Mouse (Mus musculus): ENCODE measurements at regions not wholly inside any gene's neighbourhood (a gene's known extent, or its start where the extent isn't known, plus 50 kb on each side); places are given as distances from the start of the nearest gene placed in this dataset.

DNA sequence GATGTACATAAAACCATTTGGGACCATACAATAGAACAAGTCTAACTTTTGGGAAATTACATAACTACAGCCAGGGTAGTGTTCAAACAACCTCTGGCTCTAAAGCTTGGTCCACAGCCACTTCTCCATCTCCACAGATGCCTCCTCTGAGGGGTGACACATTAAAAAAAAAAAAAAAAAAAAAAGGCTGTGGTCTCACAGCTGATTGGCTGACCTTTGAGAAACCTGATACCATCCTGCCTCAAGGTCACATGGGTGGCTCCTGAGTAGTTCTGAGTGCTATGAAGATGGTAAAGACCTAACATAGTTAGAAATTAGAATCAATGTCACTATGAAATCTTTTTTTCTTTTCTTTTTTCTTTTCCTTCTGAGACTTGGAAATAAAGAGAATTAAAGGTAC is 102.4 kb downstream of the Tmem182 start:
- no peak for DNase-seq

DNA sequence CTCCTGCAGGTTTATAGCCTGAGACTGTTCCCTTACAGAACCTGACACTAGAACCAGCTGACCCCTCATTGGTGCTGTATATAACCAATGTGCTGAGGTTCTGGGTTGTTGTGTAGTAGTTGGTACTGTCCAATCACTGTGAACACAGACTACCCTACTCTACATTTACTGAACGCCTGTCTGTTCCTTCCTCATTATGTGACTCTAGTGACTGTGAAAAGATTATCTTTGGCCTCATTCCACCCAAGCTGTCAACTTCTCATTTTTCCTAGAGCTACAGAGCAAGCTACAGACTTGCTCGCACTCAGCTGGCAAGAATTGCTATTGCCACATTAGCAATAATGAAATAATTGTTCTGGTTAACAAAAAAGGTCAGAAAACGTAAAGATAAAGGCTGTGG is 108.2 kb downstream of the Tmem182 start:
- no peak for DNase-seq

DNA sequence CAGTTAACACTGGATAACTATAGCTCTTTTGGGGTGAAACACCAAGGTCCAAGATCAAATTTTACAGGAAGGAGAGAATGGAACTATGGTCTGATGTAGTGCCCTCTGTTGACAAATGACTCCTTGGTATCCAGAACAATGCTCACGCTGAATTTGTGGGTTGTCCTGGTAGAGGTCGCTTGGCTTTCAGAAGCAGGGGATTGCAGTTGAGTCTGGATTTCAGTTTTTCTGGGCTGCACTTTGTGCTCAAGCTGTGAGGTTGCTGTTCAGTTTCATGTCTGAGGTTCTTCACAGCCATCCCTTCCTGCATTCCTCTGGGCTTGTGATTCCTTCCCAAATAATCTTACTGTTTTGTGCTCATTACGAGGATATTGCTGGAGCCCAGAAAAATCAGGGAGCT is 118.9 kb downstream of the Tmem182 start:
- no peak for DNase-seq

DNA sequence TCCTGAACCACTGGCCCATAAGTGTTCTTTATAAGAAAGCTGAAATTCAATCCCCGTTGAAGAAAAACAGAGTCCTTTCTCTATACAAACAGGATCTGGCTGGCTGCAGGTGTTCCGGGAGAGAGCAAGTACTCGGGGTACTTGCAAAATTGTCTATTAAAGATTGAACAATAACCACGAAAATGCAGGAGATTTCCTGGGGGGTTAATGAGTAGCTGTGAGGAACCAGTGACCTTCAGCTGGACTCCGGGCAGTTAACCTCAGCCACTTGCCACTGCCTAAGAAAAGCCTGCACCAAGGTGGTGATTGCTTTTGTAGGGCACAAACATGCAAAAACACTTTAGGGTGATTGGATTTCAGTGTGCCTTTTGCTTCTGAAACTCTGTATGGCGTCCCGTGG is 119.4 kb downstream of the Tmem182 start:
- no peak for DNase-seq

DNA sequence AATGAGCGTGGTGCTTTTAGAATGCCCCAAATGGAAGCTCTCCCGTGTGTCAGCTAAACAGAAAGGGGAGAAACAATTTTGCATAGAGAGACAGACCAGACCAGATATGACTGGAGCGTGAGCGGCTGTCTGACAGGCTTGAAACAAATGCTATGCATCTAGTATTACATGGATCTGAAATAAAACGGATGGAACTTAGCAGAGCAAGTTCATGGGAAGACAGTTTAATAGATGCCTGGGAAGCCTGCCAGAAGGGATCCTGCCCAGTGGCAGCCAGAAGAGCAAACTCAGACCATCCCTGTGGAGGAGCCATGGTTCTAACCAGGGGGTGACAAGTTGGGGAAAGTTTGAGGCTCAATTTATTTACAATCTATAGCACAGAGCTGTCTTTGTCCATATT is 126.0 kb downstream of the Tmem182 start:
- no peak for DNase-seq

DNA sequence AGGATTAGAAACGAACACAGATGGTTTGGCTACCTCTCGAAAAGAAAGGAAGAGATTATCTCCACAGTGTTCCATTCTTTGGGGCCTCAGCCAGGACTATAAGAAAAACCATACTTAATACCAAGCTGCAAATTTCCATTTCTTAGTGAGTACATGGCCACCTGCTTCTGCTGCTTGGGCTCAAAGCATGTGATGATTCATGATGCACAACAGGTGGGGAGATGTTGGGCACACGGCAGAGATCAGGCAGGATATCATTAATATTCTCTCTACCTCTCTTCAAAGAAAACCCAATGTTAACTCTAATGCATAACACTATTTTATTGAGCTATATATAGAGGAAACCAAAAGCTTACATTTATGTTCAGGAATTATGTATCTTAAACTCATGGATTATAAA is 131.3 kb downstream of the Tmem182 start:
- no peak for DNase-seq

DNA sequence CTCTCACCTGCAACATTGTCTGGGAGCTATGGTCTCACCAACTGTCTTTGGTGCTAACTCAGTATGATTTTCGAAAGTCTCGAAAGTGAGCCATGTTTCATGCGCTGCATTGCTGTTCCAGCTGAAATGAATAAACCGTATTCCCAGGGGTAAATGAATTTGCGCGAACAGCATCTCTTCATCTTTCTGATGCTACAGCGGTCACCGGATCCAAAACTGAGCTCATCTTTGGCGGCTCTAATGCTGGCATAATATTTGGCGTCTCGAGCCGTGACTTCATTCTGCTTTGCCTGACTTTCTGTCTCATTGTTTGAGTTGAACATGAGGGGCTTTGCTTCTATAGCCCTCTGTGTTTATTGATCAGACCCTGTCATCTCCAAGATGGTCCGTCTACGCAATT is 137.3 kb downstream of the Tmem182 start:
- no peak for DNase-seq

DNA sequence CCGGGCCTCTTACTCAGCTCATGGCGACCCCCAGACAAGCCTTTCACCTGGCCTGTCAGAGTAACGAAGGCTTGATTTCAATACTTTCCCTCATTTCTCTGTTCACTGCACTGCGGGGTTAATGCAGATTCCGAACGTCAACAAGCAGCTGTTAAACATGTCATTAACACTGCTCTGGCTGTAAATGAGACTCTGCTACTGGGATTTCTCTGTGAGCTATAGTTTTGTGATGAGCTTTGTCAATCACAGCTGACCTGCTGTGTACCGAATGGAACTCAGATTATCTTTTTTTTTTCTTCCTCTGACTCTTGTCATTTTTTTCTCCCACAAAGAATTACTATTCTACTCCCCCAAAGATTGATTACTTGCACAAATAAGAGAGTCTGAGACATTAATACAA is 137.8 kb downstream of the Tmem182 start:
- DNase-seq = no peak

DNA sequence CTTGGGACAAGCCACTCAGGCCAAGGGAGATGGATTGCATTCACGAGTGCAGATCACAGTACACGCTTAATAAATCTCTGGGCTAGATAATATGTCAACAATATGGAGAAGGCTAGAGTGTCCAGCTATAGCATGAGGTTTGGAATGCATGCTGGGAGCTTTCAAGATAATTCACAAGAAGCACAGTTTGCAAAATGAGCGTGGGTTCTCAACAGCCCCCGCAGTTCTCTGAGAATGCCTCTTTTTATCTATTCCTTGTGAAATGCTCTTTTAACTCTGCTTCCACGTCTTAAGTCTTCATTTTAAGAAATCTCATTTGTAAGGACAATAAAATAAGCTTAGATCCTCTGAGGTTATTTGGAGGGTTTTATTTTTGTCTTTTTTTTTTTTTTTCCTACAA is 145.2 kb downstream of the Tmem182 start:
- no peak for DNase-seq

DNA sequence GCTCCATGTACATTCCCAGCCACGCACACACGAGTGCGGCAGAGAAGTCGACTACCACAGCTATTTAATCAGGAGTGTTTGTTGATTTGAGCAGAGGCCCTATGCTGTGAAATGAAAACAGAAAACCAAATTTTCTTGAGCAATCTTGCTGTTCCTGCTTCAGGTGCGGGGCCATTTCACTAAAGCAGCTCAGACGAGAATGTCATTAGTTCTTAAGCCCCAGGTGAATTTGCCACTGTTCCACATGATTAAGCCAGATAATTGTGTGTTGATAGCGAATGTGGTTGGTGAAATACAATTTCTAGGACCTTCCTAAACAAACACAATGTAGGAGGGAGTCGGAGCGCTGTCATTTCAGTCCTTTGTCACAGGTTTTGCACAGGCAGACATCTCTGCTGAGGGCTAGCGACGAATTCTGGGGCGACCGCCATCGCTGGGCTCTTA is 149.3 kb downstream of the Tmem182 start:
- DNase-seq = no peak

DNA sequence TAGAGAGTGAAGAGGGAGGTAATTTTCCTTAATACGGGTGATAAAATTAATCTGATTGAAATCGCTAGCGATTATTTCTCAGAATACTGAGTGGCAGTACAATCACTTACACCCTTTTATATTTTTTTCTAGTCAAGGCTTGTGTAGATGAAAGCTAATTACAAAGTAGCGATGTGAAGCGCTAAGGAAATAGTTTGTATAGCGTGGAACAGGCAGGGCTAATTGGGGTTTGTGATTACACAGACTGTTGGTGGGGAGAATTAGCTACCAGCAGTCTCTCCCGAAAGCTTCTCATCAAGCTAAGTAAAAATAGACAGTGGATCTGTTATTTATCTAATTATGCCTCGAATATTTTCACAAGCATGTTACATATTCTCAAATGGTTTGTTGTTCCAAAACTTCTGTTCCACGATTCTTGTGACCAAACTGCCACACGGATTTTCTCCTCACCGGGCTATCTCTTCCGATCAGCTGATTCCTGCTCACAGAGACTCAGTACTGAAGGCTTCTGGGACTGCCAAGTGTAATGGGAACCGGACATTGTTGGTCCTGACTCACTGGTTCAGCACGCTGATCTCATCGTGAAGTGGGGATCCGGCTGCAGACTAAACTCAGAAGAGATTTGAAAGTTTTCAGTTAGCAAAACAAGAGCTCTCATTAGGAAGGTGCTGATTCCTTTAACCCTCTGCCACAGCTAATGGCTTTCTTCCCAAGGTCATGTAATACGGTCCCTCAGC is 162.5 kb downstream of the Tmem182 start:
- DNase-seq = no peak

DNA sequence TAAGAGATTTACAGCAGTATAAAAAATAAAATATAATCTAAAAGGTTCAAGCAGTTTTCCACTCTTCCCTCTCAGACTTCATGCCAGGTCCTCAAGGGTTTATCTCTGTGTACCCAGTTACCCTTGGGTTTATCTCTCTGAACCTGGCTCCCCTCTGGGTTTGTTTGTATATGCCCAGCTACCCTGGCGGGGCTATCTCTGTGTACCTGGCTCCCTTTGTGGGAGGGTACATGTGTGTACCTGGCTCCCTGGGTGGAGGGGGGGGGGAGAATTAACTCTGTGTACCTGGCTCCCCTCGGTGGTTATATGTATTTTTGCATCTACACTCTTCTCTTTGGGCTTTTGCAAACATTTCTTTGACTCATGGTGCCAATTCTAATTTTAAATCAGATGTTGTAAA is 178.4 kb downstream of the Tmem182 start:
- no peak for DNase-seq

DNA sequence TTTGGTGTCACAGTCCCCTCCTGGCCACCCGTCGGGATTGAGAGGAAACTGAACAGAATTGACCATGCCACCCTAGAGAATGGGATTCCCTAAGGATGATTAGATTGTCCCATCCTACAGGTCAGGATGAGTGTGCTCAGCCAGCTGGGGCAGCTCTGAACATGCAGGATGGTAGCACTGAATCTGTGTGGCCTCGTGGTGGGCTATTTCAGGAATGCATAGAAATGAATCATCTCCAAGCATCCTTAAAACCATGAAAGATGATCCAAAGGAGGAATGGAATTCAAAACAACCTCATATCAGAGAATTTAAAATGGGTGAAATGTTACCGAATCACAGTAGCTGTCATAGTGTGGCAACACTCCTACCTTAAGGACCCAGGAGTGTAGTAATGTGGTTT is 187.9 kb downstream of the Tmem182 start:
- no peak for DNase-seq

DNA sequence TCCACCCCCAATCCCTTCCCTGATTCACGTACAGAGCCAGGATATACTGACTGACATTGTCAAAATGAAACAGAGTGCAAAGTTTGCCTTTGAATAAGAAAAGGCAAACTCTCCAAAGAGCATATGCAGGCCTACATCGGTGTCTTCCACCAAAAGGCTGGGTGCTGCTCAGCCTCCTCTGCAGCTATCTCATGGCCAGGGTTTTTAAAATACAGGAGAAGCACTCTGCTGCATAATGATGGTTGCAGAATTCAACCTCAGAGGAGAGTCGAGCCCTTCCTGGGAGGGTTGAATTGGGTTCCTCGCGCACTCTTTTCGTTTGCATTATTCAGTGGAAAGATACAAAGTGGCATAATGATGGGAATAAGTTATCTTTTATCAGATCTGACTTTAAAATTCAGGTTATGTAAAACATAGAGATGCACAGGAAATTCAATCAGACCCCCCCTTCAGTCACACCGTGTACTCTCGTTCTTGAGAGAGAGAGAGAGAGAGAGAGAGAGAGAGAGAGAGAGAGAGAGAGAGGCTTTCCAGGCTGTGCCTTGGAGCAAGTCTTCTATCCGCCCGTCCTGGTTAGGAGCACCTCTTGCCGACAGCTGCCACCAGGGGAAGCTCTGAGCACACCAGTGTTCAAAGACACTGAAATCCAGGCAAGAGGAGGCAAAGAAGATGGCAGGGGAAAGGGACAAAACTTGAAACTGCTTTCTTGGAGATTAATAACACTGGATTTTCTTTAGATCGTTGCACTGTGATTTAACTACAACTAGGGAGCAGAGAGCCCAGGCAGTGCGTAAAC is 196.0 kb downstream of the Tmem182 start:
- DNase-seq = peak in 1 of 2 experiments; percentile 11

DNA sequence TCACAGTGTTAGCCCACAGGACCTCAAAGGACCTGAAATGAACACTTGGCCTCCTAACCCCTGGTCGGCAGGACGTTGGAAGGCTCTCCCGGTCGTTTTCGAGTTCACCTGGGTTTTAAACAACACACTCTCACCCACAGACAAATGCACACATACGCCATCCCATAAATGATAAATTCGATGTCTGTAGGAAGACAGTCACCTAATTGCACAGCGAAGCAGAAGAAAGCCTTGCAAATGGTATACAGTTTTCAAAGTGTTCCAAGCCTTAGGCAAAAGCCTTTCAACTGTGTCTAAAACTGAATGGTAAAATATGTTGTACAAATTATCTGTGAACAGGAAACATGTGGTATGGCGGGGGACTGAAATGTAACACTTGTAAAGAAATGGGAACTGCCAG is 196.6 kb downstream of the Tmem182 start:
- no peak for DNase-seq

DNA sequence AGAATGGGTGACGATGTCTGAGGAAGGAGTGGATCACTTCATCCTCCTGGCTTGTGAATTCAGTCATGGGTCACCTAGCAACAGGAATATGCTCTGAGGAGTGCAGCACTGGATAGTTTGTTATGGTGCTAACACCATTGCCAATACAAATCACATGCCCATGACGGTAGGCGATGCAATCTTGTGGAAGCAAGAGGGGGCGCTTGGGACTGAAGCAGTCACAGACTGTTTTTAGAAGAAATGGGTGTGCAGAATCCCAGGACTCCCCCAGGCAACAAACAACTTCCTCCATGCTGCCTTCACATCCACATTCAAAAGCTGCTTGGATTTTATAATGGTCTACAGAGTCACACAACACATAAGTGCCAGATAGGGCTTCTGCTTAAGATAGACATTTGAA is 221.5 kb downstream of the Tmem182 start:
- no peak for DNase-seq

DNA sequence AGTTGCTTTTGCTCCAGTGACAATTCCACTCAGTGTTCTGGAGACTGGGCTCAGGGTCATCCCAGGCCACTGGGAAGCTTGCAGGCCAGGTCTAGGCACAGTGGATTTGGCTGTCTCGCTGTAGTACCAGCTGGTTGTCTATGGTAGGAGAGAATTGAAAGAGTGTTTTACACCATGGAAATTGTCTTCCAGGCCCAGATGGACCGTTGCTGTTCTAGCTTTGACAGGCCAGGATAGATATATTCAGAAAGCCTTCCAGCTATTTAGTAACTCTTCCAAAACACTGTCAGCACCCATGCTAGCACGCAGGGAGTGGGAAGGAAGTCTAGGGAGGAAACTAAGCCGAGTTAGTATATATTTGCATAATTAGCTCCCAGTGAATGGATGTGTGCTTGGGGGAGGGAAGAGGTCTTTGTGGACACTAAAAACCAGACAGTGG is 222.2 kb downstream of the Tmem182 start:
- peak; percentile 37 to 45 for DNase-seq

DNA sequence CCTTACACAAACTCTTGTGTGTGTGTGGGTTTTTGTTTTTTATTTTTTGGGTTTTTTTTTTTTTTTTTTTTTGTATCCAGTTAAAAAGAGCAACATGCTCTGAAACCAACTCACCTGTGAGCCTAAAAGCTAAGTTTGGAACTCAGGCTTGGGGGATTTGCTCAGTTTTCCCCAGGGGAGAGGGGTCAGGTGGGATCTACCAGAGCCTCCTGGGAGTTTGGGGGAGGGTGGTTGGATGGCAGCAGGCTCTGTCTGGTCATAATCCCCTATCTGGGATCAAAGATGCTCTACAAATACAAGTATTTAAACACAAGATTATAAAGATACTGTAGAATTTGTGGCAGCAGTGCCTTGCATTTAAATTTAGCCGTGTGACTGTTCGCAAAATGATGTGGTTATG is 222.6 kb downstream of the Tmem182 start:
- no peak for DNase-seq

DNA sequence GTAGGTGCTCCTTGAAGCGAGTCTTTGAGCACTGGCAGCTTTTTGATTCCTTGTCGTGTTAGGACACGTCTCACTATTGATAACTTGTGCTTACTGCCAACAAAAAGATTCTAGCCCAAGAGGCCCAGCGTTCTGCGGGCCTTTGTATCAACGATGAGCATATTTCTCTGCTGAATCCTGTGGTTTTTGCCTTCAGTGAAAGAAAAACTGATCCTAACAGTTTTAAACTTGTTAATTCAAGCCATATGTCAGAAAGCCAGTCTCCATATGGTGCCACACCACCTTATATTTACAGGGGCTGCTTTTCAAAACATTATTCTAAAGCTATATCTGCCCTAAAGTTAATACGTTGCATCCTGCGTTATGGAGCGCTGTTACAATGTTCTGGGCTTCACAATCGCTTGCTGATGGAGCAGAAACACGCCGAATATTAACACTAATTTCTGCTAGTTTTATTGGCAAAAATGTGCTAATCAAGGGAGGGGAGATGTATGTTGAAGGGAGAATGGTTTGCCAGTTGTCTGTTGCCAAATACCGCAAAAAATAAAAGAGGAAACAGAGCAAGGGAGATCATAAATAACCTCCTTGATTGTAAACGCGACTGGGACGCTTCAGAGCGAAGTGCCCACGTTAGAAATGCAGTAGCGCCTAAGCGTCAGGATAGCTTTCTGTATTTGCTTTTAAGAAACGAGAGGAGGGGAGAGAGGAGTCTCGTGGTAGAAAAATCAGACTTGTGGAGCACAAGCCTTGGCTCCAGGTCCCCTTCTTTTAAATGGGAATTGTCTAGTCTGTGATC is 229.9 kb downstream of the Tmem182 start:
- no peak for DNase-seq

DNA sequence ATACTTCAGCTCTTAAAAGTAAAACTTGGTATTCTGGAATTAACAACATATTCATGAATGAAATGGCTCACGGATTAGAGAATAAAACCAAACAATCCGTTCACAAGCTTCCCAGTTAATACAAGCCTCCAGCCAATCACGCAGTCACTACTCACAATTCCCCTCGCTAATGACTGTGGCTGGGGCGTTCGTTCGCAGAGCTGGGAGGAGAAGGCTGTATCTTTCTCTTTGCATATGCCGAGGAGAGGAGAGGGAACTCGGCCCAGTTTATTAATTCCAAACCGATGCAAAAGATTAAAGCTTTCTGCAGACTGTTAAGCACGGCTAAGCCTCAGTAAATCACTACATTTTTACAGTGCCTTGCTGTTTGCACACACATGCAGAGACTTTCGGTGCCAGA is 231.5 kb downstream of the Tmem182 start:
- no peak for DNase-seq

DNA sequence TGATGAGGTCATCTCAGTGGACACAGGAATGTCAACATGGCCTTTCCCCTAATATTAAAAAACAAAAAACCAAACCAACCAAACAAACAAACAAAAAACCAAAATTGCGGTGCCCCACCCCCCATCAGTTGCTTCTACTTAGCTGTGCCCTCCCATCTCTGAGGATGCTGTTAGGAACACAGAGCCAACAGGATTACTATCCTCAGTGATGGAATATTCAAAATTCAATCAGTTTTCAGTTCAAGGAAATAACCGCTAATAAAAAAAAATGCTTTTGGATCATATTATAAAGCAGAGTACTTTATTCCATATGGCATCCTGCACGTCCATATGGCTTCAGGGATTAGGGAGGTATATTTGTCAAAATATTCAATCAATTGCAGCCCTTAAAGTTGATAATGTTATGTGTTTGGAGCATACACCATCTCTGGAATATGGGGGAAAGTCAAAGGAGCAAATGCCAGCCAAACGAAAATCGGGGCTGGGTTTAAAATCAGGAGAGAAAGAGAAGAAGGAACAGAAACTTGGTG is 249.1 kb downstream of the Tmem182 start:
- DNase-seq = no peak

DNA sequence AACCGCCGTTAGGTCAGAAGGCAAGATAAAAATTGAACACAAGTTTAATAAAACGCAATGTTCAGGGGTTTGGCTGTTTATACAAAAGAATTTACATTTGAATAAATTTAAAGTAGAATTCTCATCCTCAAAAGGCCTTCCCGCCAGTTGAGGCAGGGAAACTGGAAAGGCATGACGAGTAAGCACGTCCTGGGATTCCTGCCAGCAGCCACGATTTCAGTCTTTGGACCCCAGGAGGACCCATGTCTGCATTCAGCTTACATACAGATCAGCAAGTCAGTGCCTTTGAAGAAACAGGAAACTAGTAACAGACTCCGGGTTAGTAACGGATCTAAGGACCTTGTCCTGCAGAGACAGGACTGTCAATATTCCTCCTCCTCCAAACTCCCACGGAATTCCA is 250.4 kb downstream of the Tmem182 start:
- DNase-seq = no peak

DNA sequence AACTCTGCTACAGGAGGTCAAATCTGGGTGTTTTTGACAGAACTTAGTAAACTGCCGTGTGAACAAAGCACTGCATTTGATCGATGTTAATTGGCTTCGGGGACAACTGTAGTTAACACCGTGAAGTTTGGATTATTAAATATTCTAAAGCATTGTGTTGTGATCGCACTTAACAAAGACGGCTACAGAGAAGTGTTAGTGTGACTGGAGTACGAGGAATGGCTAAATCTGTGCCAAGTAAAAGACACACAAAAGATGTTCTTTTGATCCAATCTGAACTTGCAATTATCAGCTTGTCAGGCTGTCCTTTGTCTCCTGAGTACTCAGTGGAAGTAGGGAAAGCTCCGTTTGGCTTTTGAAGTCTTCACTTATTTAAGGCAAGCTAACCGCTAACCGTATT is 259.7 kb downstream of the Tmem182 start:
- no peak for DNase-seq

Data from heart, adult 18-20 months (tissue).